Mouse (Mus musculus): ENCODE measurements around the gene Adat3.

The Adat3 gene

GRCm38 (mm10) chr10:80655406-80656129 lies 52.9 kb downstream of the Adat3 start:
- peak; percentile 45 to 46 for DNase-seq

GRCm38 (mm10) chr10:80656130-80656862 lies 53.6 kb downstream of the Adat3 start:
- peak; percentile 99 to 100 for DNase-seq

DNA sequence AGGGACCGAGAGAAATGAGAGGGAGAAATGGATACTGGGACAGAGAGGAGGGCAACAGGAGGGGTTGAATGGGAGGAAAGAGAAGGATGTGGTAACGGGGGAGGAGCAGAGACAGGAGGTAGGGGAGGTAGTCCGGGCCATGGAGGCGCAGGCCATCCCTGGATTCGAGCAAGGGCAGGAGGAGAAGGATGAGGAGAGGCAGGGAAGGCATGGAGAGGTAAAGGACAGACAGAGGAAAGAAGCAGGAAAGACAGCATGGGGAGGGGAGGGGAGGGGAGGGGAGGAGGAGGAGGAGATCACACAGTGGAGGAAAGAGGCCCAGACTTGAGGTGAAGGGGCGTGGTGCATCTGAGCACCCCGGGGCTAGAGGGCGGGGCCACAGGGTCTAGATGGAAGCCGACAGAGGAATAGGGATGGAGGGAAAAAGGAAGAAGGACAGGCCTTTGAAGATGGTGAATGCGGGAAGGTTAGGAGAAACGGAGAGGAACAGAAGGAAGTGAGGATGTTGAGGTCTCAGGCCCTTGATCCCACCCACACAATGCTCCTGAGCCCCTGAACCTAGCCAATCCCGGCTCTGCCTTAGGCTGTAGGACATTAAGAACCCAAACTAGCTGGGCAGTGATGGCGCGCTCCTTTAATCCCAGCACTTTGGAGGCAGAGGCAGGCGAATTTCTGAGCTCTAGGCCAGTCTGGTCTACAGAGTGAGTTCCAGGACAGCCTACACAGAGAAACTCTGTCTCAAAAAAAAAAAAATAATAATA lies 54.4 kb downstream of the Adat3 start, which contains the start of gene Btbd2:
Btbd2 (minus strand) TSS at position 209 of the 761 bp plus-strand sequence.
- no peak for DNase-seq
